Mouse (Mus musculus) spleen, adult 2 months (tissue): ENCODE data around the gene Wwtr1. TPM values are rescaled to one million over a fixed set of nuclear protein-coding genes. Genes with fewer than 3 reads are reported as not detected.
A peak's percentile ranks its signal among the peaks of the same experiment; 100 is the strongest.

Experiments
- DNase-seq, 2 experiments: peaks; one replicate each; pipeline versions ENCODE4 v3.0.0 to v3.0.0-alpha.2; 2012 to 2021; ENCODE audit warnings: low spot score in 2 of 2, low read depth in 1 of 2
- H3K27ac ChIP-seq: fragments of 200-500 bp; 2 replicates; pipeline ENCODE4 v1.5.1; 2012; ENCODE audit warnings: low read length, inconsistent platforms; ENCODE audit not compliant: insufficient read depth
- H3K27me3 ChIP-seq: fragments of 200-500 bp; 2 replicates; pipeline ENCODE4 v1.6.1; 2012; ENCODE audit warnings: mild to moderate bottlenecking, moderate library complexity, low read length, inconsistent platforms; ENCODE audit not compliant: control insufficient read depth, insufficient read depth
- H3K36me3 ChIP-seq: fragments of 200-500 bp; 2 replicates; pipeline ENCODE4 v1.6.1; 2012; ENCODE audit warnings: mild to moderate bottlenecking, low read length, inconsistent platforms; ENCODE audit not compliant: control insufficient read depth, insufficient read depth
- H3K4me1 ChIP-seq: fragments of 200-500 bp; 2 replicates; pipeline ENCODE4 v1.6.1; 2011; ENCODE audit warnings: inconsistent platforms; ENCODE audit not compliant: control insufficient read depth, insufficient read depth, insufficient read length
- H3K4me3 ChIP-seq: fragments of 200-500 bp; 2 replicates; pipeline ENCODE4 v1.5.1; 2011; ENCODE audit warnings: mild to moderate bottlenecking, inconsistent platforms; ENCODE audit not compliant: insufficient read depth, insufficient read length; ENCODE audit errors: extremely low read depth
- CTCF ChIP-seq: fragments of 200-500 bp; IDR thresholded peaks from 2 replicates; pipeline ENCODE4 v1.5.1; 2011; ENCODE audit warnings: mild to moderate bottlenecking, inconsistent platforms; ENCODE audit not compliant: insufficient read depth, insufficient read length, insufficient replicate concordance; ENCODE audit errors: extremely low read depth
- POLR2A ChIP-seq: fragments of 200-500 bp; IDR thresholded peaks from 2 replicates; pipeline ENCODE4 v1.6.1; 2011; ENCODE audit warnings: low read depth, low read length, inconsistent platforms
- WGBS: fragments of 180-500 bp; shearing (Covaris S2); methylation state at CpG from one replicate; pipeline ENCODE4 v1.1.7; 2018; 5-methylcytosine and 5-hydroxymethylcytosine counted together
- polyA plus RNA-seq: library from polyadenylated mRNA; depleted of rRNA; stranded (reverse); fragments of >200 nt; gene quantifications from 2 replicates; pipeline ENCODE4 v1.2.3, GENCODE M21; 2012; rRNA removed

Gene Wwtr1
- polyA plus RNA-seq = 3.8 and 4.5 TPM in 2 replicates

DNA sequence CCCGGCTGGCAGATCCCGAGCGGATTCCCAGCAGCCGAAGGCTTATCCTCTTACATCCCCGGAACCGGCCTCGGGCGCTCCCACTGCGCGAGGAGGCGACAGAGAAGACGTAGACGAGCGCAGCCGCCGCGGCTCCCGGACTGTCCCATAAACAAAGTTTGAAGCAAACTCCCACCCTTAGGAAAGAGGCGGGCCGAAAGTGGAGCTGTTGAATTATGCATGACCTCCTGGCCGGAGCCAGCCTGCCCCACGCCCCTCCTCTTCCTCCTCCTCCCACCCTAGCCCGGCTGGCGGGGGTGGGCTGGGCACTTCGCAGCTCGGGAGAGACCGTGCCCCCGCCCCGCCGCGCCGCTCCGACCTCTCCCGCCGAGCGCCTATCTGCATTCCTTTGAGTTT is at the start of gene Wwtr1:
Gene Wwtr1, minus strand, starts transcription at position 251 of the 396 bp plus-strand sequence.
- peak within 1 kb of the TSS; percentile 84 for H3K27ac ChIP-seq
- DNase-seq = peak in 1 of 2 experiments; percentile 17
- peaks cover 17% of the 10 kb centered on the region for H3K27me3 ChIP-seq
- H3K4me1 ChIP-seq = no peaks in the 10 kb centered on the region
- H3K36me3 ChIP-seq = no peaks in the 10 kb centered on the region
- TF ChIP-seq POLR2A (no peak), CTCF (no peak)
- H3K4me3 ChIP-seq = peak within 1 kb of the TSS; percentile 31
- 2% methylated on average over 35 of the region's 36 CpGs for WGBS

- H3K36me3 ChIP-seq = no peaks in the 10 kb centered on the region
- WGBS = 73% methylated on average over 4 of the region's 4 CpGs
- no peaks in the 10 kb centered on the region for H3K27me3 ChIP-seq
- TF ChIP-seq CTCF = no peak
- no peak for TF ChIP-seq POLR2A
- no peaks in the 10 kb centered on the region for H3K4me1 ChIP-seq
- no peak overlapping the region for H3K4me3 ChIP-seq
- DNase-seq = no peak
- H3K27ac ChIP-seq = no peak overlapping the region
Observed at GRCm38 (mm10) chr3:57619718-57620117, 44.0 kb upstream of the Wwtr1 start.

GRCm38 (mm10) chr3:57615652-57616051 is 39.9 kb upstream of the Wwtr1 start:
- 88% methylated on average over 4 of the region's 4 CpGs for WGBS
- no peak for DNase-seq
- no peaks in the 10 kb centered on the region for H3K36me3 ChIP-seq
- no peak overlapping the region for H3K4me3 ChIP-seq
- no peaks in the 10 kb centered on the region for H3K27me3 ChIP-seq
- no peaks in the 10 kb centered on the region for H3K4me1 ChIP-seq
- TF ChIP-seq CTCF (no peak), POLR2A (no peak)
- H3K27ac ChIP-seq = no peak overlapping the region

- no peak for TF ChIP-seq CTCF
- no peak for TF ChIP-seq POLR2A
- H3K27me3 ChIP-seq = no peaks in the 10 kb centered on the region
- no peak overlapping the region for H3K27ac ChIP-seq
- no peak overlapping the region for H3K4me3 ChIP-seq
- no peaks in the 10 kb centered on the region for H3K4me1 ChIP-seq
- WGBS = 68% methylated on average over 3 of the region's 3 CpGs
- H3K36me3 ChIP-seq = no peaks in the 10 kb centered on the region
- no peak for DNase-seq
Observed at GRCm38 (mm10) chr3:57612430-57612997, 36.8 kb upstream of the Wwtr1 start.

- no peaks in the 10 kb centered on the region for H3K36me3 ChIP-seq
- H3K4me1 ChIP-seq = no peaks in the 10 kb centered on the region
- H3K27ac ChIP-seq = no peak overlapping the region
- DNase-seq = no peak
- TF ChIP-seq POLR2A (no peak), CTCF (no peak)
- WGBS = 32% methylated on average over 7 of the region's 7 CpGs
- H3K4me3 ChIP-seq = no peak overlapping the region
- no peaks in the 10 kb centered on the region for H3K27me3 ChIP-seq
Observed at GRCm38 (mm10) chr3:57611776-57612175, 36.1 kb upstream of the Wwtr1 start.

DNA sequence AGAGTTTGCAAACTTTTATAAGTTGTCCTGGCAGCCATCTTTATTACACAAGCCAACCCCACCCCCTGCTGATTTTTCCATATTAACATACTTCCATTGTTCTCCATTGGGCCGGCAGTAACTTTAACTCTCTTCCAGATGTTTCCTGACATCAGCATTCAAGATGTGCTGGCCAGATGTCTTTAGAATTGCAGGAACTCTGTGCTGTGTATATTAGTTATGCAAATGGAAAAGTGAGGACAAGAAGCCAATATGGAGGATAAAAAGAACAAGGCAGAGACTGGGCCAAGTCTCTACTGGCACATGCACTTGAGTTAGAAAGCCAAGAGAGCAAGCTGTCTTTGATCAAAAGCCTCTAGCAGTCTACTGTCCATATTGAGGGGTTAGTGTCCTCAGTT is 28.9 kb upstream of the Wwtr1 start:
- Histone ChIP-seq H3K4me3 (no peak overlapping the region), H3K36me3 (no peaks in the 10 kb centered on the region), H3K27ac (no peak overlapping the region), H3K27me3 (no peaks in the 10 kb centered on the region), H3K4me1 (no peaks in the 10 kb centered on the region)
- TF ChIP-seq CTCF (no peak), POLR2A (no peak)
- no peak for DNase-seq
- WGBS = 42% methylated on average over 1 of the region's 1 CpGs

DNA sequence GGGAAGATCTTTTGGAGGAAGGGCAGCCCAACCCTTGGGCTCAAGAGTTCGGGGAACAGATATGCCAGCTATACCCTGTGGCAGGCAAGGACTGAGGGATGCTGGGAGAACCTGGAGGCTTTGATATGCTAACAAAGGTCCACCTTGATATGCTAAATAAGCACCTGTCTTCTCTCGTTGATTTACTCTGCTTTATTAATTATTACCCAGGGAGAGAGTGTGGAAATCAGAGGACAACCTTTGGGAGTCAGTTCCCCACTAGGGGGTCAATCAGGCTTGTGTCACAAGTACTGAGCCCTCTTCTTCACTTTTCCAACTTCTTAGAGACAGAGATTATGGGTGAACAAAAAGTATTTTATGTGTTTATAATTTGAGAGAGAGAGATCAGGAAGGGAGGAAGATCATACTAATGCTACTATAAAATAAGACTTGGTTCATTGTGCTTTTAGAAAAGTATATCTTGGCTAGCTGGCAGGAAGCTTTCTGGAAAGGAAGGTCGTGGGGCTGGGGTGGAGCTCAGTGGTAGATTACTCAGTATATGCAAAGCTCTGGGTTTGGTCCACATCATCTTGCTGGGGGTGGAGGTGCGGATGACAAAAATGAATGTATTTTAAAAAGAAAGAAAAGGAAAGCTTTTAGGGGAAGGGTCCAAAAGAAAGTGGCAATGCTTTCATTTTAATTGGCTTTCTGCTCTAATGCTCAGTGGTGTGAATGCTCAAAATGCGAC is 28.3 kb upstream of the Wwtr1 start:
- 71% methylated on average over 5 of the region's 5 CpGs for WGBS

More for the DNA sequence above, 28.3 kb upstream of the Wwtr1 start:
- no peaks in the 10 kb centered on the region for H3K27me3 ChIP-seq
- no peaks in the 10 kb centered on the region for H3K36me3 ChIP-seq
- H3K4me3 ChIP-seq = no peak overlapping the region
- no peaks in the 10 kb centered on the region for H3K4me1 ChIP-seq
- no peak for DNase-seq
- no peak overlapping the region for H3K27ac ChIP-seq
- TF ChIP-seq CTCF (no peak), POLR2A (no peak)
